Mouse (Mus musculus) hindbrain, embryonic 10.5 days (tissue): Measurements from ENCODE around the gene Lpar2. TPM values are rescaled to one million over a fixed set of nuclear protein-coding genes. Genes with fewer than 3 reads are reported as not detected.
A peak's percentile ranks its signal among the peaks of the same experiment; 100 is the strongest.

Source experiments
- DNase-seq: peaks from one replicate; pipeline ENCODE4 v3.0.0-alpha.2; 2017; ENCODE audit warnings: low spot score
- H3K27ac ChIP-seq: fragments of 300-500 bp; sonication (generic); 2 replicates; pipeline ENCODE4 v1.5.1; 2016; ENCODE audit warnings: mild to moderate bottlenecking, moderate library complexity
- H3K27me3 ChIP-seq: fragments of 300-500 bp; sonication (generic); 2 replicates; pipeline ENCODE4 v1.6.1; 2016; ENCODE audit warnings: mild to moderate bottlenecking; ENCODE audit not compliant: poor library complexity, insufficient read depth, severe bottlenecking
- H3K36me3 ChIP-seq: fragments of 300-500 bp; sonication (generic); 2 replicates; pipeline ENCODE4 v1.6.1; 2016; ENCODE audit warnings: mild to moderate bottlenecking, moderate library complexity
- H3K4me1 ChIP-seq: fragments of 300-500 bp; sonication (generic); replicated peaks from 2 replicates; pipeline ENCODE4 v1.6.1; 2016; ENCODE audit warnings: mild to moderate bottlenecking
- H3K4me3 ChIP-seq: fragments of 300-500 bp; sonication (generic); 2 replicates; pipeline ENCODE4 v1.5.1; 2016; ENCODE audit warnings: mild to moderate bottlenecking, moderate library complexity
- H3K9me3 ChIP-seq: fragments of 300-500 bp; sonication (generic); 2 replicates; pipeline ENCODE4 v1.6.1; 2016; ENCODE audit warnings: mild to moderate bottlenecking, moderate library complexity
- WGBS: fragments of 180-500 bp; shearing (Covaris S2); methylation state at CpG from one replicate; pipeline ENCODE4 v1.1.7; 2016; 5-methylcytosine and 5-hydroxymethylcytosine counted together
- polyA plus RNA-seq: library from polyadenylated mRNA; unstranded; fragments of >200 nt; fragmentation: Nextera tagmentation; extraction: Ambion mirVana; gene quantifications from 2 replicates; pipeline ENCODE4 v1.2.1, GENCODE M21; 2016

Lpar2 gene
- polyA plus RNA-seq = 0.63 and 0.73 TPM in 2 replicates

DNA sequence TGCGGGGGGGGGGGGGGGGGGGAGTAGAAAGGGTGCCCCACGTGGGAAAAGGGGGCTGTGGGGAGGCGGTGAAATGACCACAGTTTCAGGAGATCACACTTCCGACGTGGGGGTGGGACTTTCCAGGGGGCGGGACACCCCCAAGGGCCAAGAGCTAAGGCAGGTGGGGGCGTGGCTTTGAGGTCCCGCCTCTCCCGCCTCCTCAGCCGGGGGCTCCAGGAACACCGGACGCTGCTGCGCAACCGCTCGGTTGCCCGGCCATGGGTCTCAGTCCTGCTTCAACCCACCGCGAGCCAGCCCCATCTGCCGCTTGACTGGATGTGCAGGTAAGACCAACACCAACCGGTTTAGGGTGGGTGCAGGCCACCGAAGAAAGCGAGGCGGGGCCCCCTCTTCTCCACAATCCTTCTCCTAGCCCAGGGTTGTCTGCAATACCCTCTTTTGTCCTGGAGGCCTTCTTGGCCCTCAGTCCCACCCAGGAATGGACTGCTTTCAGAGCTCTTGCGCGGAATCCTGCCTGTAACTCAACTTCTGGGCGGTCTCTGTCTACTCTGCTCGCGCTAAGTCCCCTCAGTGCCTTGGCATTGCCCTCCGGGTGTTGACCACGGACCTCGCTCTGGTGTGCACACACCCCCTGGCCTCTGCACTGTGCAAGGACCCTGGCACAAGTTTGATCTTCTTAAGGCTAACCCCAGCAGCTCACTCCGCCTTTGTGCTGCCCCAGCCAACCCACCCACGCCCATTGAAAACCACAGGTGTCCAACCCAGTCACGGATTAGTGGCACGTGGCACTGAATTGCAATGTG lies at the start of gene Lpar2:
Gene Lpar2, plus strand, starts transcription at position 44 of the 806 bp plus-strand sequence.
- H3K27ac ChIP-seq = peak within 1 kb of the TSS; percentile 90
- peaks cover 63% of the 10 kb centered on the region for H3K36me3 ChIP-seq
- DNase-seq = peak; percentile 82
- H3K4me3 ChIP-seq = peak within 1 kb of the TSS; percentile 67
- 0 out of 2 replicates have a peak, but pooled peaks cover 15% of the 10 kb centered on the region for H3K27me3 ChIP-seq
- WGBS = 1% methylated on average over 34 of the region's 35 CpGs
- no peaks in the 10 kb centered on the region for H3K9me3 ChIP-seq
- peaks cover 47% of the 10 kb centered on the region for H3K4me1 ChIP-seq

- H3K4me1 ChIP-seq = peaks cover 25% of the 10 kb centered on the region
- H3K36me3 ChIP-seq = peaks cover 30% of the 10 kb centered on the region
- H3K9me3 ChIP-seq = no peaks in the 10 kb centered on the region
- H3K27ac ChIP-seq = peak within 1 kb of the TSS; percentile 100
- peak; percentile 93 for DNase-seq
- peak within 1 kb of the TSS; percentile 82 for H3K4me3 ChIP-seq
- H3K27me3 ChIP-seq = no peaks in the 10 kb centered on the region
- WGBS = under 1% methylated on average over 41 of the region's 41 CpGs
Observed at GRCm38 (mm10) chr8:69774503-69775148, 47.6 kb upstream of the Lpar2 start, which contains the start of gene Gm20422. Gm20422 (minus strand) TSS chr8:69774886.

DNA sequence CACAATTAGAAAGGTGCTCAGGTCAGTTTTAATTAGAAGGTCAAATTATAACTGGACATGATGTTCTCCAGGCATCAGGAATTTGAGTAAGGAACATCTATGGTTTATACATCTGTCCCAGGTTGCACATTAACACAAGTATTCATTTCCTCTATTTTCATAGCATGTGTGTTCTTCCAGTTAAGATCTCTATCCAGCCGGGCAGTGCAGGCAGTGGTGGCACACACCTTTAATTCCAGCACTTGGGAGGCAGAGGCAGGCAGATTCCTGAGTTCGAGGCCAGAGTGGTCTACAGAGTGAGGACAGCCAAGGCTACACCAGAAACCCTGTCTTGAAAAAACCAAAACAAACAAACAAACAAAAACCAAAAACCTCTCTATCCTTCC lies 47.1 kb upstream of the Lpar2 start:
- Histone ChIP-seq H3K4me3 (peak overlapping the region; percentile 82), H3K9me3 (no peaks in the 10 kb centered on the region), H3K27me3 (no peaks in the 10 kb centered on the region), H3K27ac (peak overlapping the region; percentile 100), H3K4me1 (peaks cover 25% of the 10 kb centered on the region), H3K36me3 (peaks cover 25% of the 10 kb centered on the region)
- 64% methylated on average over 2 of the region's 2 CpGs for WGBS
- no peak for DNase-seq

DNA sequence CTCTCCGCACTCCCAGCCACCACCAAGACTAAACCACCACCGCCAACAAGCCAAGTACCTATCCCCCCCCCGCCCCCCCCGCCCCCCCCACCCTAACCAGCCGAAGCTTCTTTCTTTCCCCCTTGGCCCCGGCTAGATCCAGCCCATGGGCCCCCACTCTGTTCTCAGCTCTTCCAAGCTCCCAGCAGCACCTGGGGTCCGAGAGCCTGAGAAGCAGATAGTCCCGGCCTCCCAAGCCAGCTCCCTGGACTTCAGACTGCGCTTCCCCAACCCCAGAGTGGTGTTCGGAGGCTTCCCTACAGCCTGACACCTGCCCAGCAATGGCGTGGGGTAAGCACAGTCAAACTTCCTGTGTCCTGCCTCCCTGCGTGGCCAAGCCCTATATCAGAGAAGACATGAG lies 45.1 kb upstream of the Lpar2 start:
- 69% methylated on average over 12 of the region's 12 CpGs for WGBS
- 0 out of 2 replicates have a peak, but pooled peaks cover 5% of the 10 kb centered on the region for H3K36me3 ChIP-seq
- H3K4me3 ChIP-seq = no peak overlapping the region
- no peak overlapping the region for H3K27ac ChIP-seq
- H3K27me3 ChIP-seq = no peaks in the 10 kb centered on the region
- H3K4me1 ChIP-seq = peaks cover 20% of the 10 kb centered on the region
- no peak for DNase-seq
- no peaks in the 10 kb centered on the region for H3K9me3 ChIP-seq

DNA sequence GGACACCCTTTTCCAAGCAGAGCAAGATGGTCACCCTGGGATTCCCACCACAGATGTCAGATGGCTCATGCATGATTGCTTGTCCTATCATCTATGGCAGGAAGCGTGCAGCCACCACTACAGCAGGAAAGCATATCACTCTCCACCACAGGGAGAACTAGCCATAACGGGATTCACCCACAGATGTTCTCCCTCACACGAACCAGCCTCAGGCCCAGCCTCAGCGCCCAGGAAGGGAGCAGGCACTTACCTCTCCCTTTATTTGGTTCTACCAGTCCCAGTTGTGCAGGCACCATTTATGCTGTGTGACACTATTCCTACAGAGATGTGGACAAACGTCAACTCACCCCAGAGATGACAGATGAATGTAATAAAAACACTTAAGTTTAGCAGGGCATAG lies 33.1 kb upstream of the Lpar2 start:
- Histone ChIP-seq H3K4me1 (peaks cover 28% of the 10 kb centered on the region), H3K27ac (no peak overlapping the region), H3K27me3 (no peaks in the 10 kb centered on the region), H3K36me3 (peaks cover 16% of the 10 kb centered on the region), H3K9me3 (no peaks in the 10 kb centered on the region), H3K4me3 (no peak overlapping the region)
- no peak for DNase-seq
- WGBS = 92% methylated on average over 5 of the region's 5 CpGs

DNA sequence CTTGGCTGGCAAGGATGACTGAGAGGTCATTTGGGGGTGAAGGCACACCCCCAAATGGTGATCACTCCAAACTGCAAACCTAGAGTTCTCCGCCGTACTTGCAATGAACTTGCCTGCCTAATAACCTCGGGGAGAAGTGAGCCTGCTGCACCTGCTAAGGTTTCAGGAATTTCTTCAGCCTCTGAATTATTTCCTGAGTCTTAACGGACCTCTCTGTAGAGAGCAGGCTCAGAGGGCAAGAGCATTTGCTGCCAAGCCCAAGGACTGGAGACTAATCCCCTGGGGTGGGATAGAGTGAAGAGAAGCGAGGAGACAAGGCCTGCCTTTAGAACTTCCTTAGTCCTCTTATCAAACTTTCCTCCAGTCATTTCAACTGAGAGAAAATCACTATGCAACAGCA lies 32.5 kb upstream of the Lpar2 start:
- Histone ChIP-seq H3K4me1 (peaks cover 28% of the 10 kb centered on the region), H3K27me3 (no peaks in the 10 kb centered on the region), H3K36me3 (peaks cover 22% of the 10 kb centered on the region), H3K27ac (no peak overlapping the region), H3K4me3 (peak overlapping the region; percentile 100), H3K9me3 (no peaks in the 10 kb centered on the region)
- 76% methylated on average over 5 of the region's 5 CpGs for WGBS
- no peak for DNase-seq

GRCm38 (mm10) chr8:69790364-69790763 lies 31.9 kb upstream of the Lpar2 start:
- Histone ChIP-seq H3K4me3 (peak overlapping the region; percentile 100), H3K27ac (peak overlapping the region; percentile 97), H3K36me3 (peaks cover 29% of the 10 kb centered on the region), H3K27me3 (no peaks in the 10 kb centered on the region), H3K4me1 (peaks cover 28% of the 10 kb centered on the region), H3K9me3 (no peaks in the 10 kb centered on the region)
- no peak for DNase-seq
- WGBS = 33% methylated on average over 11 of the region's 11 CpGs

DNA sequence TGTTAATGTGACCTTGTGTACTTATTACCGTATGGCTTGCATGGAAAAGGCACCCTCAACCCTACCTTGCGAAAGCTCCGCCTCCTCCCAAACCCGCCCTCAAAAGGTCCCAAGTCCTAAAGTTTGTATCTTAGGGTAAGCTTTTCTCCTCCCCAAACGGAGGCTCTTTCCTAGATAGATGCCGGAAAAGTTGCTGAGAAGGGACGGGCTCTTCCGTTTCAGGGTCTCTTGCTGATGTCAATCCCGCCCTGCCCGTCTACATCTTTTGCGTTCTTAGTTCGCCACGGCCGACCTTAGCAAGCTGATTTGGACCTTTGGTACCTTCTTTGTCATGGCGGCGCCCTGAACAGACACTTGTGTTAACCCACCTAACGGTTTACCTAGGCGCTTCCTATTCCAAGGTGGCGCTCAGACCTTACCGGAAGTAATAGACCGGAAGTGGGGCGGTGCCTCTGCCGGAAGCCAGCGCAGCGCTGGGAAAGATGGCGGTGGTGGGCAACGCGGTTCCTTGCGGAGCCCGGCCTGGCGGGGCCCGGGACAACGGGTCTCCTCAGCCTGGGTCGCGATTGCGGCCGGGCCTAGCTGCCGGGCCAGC lies 31.4 kb upstream of the Lpar2 start, which contains the start of the genes Atp13a1 and Zfp866:
Gene Atp13a1, plus strand, starts transcription at position 391 of the 595 bp plus-strand sequence.
Gene Zfp866, minus strand, starts transcription at position 406 of the 595 bp plus-strand sequence.
- WGBS = under 1% methylated on average over 38 of the region's 38 CpGs
- H3K27me3 ChIP-seq = no peaks in the 10 kb centered on the region
- DNase-seq = peak; percentile 92
- H3K4me3 ChIP-seq = peak within 1 kb of the TSS; percentile 100
- no peaks in the 10 kb centered on the region for H3K9me3 ChIP-seq
- H3K27ac ChIP-seq = peak within 1 kb of the TSS; percentile 97
- peaks cover 28% of the 10 kb centered on the region for H3K4me1 ChIP-seq
- H3K36me3 ChIP-seq = peaks cover 34% of the 10 kb centered on the region

DNA sequence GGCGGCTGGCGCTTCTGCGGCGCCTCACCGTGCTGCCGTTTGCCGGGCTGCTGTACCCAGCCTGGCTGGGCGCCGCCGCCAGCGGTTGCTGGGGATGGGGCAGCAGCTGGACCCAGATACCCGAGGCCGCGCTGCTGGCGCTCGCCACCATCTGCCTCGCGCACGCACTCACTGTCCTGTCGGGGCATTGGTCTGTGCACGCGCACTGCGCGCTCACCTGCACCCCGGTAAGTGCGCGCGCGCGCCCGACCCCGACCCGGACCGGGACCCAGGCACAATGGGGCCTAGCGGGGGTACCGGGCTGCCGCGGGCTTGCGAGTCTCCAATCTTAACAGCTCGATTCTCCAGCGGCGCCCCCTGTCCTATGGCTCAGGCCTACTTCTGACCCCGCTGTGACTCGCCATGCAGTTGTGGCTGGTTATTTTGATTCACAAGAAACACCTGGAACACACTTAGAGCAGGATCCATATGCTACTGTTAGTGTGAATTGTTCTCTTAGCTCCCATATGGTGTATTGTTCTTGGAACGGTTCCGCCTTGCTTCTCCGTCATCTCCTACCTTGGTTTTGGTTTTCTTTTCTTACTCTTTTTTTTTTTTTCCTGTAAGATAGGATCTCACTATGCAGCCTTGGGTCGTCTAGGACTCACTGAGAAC lies 30.7 kb upstream of the Lpar2 start:
- DNase-seq = no peak
- H3K36me3 ChIP-seq = peaks cover 41% of the 10 kb centered on the region
- H3K4me3 ChIP-seq = peak overlapping the region; percentile 100
- no peaks in the 10 kb centered on the region for H3K9me3 ChIP-seq
- WGBS = under 1% methylated on average over 48 of the region's 48 CpGs
- no peaks in the 10 kb centered on the region for H3K27me3 ChIP-seq
- H3K27ac ChIP-seq = peak overlapping the region; percentile 97
- peaks cover 28% of the 10 kb centered on the region for H3K4me1 ChIP-seq

GRCm38 (mm10) chr8:69793666-69794065 lies 28.6 kb upstream of the Lpar2 start:
- no peaks in the 10 kb centered on the region for H3K27me3 ChIP-seq
- no peak overlapping the region for H3K27ac ChIP-seq
- H3K4me3 ChIP-seq = no peak overlapping the region
- DNase-seq = no peak
- 90% methylated on average over 4 of the region's 4 CpGs for WGBS
- no peaks in the 10 kb centered on the region for H3K9me3 ChIP-seq
- peaks cover 28% of the 10 kb centered on the region for H3K4me1 ChIP-seq
- H3K36me3 ChIP-seq = peaks cover 62% of the 10 kb centered on the region

- 96% methylated on average over 3 of the region's 3 CpGs for WGBS
- peaks cover 66% of the 10 kb centered on the region for H3K36me3 ChIP-seq
Observed at GRCm38 (mm10) chr8:69794096-69794495, 28.1 kb upstream of the Lpar2 start.

DNA sequence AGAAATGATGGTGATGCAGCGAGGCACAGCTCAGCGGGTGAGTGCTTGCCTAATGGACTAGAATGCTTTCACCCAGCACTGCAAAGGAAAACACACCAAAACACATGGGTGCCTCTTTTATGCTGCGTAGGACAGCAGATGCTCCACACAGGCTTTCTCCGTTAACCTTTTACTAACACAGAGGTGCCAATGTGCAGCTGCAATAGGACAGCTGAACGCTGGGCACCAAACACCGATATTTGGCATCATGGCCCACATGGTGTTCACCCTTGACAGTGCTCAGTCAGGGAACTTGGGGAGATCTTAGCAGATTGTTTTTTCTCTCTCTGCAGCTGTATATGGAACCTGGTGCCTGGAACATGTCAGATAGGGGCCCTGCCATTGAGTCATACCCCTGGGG lies 27.3 kb upstream of the Lpar2 start:
- Histone ChIP-seq H3K4me3 (no peak overlapping the region), H3K9me3 (no peaks in the 10 kb centered on the region), H3K27me3 (no peaks in the 10 kb centered on the region), H3K27ac (no peak overlapping the region), H3K4me1 (peaks cover 26% of the 10 kb centered on the region), H3K36me3 (peaks cover 74% of the 10 kb centered on the region)
- no peak for DNase-seq
- 96% methylated on average over 6 of the region's 6 CpGs for WGBS

More at GRCm38 (mm10) chr8:69794096-69794495, 28.1 kb upstream of the Lpar2 start:
- Histone ChIP-seq H3K27me3 (no peaks in the 10 kb centered on the region), H3K27ac (no peak overlapping the region), H3K4me3 (no peak overlapping the region), H3K9me3 (no peaks in the 10 kb centered on the region), H3K4me1 (peaks cover 28% of the 10 kb centered on the region)
- no peak for DNase-seq
